1 mouse cellular context compared by ENCODE assay signal in genomic region chr11:75429019-75429705, GRCm38 (mm10).
A peak's percentile ranks its signal among the peaks of the same experiment; 100 is the strongest.
TF ChIP-seq lines count a peak whose summit lies in the region.

No protein-coding gene starts in this region.

TF ChIP-seq in MEL, 35 proteins besides CTCF, POLR2A, EP300 and RAD21 (continued from another document):
- TF ChIP-seq MXI1 (IDR thresholded peaks at IDR 0.05; ENCODE audit: low read depth, low read length) = peak; percentile 59; the same call in 1 of the 2 replicates
- TF ChIP-seq ZKSCAN1 (IDR thresholded peaks at IDR 0.05; ENCODE audit: low read depth, low read length) = no peak
- no peak for TF ChIP-seq POLR2AphosphoS2 (IDR thresholded peaks at IDR 0.05; ENCODE audit: low read length)
TF ChIP-seq in MEL: peak in this region for 5.
